Mouse (Mus musculus): ENCODE data around the gene Msl1.

Msl1 gene

DNA sequence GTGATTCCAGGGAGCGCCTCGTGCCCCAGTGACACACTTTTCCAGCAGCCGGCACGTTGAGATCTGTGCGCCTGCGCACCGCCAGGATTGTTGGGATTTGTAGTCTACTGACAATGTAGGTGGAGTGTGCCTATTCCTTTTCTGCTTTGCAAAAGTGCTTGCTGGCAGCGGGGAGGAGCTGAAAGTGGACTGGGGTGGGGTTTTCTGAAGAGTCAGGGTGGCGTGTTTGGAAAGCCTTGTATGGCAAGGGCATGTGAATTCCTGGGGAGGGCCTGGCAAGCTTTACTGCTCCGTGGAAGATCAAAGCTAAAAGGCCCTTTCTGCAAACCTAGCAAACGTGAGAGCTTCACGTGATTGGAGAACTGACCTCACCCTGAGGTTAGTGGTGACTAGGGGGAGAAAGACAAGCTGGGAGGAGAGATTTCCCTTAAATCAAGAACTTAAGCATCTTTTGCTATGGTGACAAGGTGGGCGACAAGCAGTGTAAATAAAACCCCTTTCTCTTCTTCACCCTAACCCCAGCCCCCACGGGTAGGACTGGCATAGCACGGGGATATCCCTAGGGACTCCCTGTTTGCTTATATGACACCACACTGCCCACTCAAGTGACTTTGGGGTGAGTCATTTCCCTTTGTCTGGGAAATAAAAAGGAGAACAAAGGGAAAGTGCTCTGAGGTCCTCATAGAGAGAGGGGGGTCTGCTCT, 19.8 kb upstream of the Msl1 start:
- intact Hi-C loops (cut with DNase I) = no loop called here

DNA sequence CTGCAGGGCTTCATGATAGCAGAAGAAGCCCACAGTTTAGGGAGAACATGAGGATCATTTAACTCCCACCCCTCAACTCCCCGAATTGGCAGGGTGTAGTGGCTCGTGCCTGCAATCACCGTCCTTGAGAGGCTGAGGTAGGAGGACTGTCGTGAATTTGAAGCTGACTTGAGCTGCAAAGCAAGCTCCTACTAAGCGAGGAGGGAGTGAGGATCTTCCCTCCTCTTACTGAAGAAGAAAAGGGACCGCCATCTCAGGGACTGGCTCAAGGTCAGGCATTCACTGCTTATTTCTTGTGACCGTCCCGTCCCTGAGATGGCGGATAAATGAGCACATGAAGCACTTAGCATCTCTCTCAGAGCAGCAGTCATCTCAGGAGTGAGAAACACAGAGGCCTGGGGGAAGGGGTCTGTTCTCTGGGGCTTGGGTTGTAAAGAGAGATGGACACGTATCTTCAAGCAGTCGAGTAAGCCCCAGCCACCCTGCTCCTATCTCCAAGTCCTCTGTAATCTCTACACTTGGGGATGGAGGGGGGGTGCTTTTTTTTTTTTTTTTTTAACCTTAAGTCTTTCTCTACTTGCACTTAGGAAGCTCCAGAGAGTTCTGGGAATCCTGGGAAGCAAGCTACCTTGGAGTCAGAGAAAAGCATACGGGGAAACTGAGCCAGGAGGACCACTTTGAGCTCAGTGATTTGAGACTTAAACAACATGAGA, 19.1 kb upstream of the Msl1 start:
- intact Hi-C loops (cut with DNase I) = no loop called here

GRCm38 (mm10) chr11:98776843-98777590, 18.3 kb upstream of the Msl1 start:
- intact Hi-C loops (cut with DNase I) = no loop called here

DNA sequence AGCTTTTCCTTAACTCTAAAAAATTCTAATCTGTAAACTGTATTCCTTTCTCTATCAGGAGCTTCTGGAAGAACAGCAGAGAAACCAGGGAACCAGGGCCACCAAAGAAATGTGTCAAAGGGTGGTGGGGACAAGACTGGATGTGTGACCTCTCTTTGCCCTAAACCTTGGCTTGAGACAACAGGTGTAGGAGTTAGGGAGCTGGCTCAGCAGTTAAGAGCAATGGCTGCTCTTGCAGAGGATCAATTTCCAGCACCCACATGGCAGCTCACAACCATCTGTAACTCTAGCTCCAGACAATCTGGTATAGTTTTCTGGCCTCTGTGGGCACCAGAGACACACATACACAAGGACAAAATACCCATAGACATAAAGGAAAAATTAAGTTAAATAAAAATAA, 17.4 kb upstream of the Msl1 start:
- intact Hi-C loops (cut with DNase I) = no loop called here

- intact Hi-C loops (cut with DNase I) = no loop called here
These were observed 13.3 kb upstream of the Msl1 start for GRCm38 (mm10) chr11:98781851-98782512.

DNA sequence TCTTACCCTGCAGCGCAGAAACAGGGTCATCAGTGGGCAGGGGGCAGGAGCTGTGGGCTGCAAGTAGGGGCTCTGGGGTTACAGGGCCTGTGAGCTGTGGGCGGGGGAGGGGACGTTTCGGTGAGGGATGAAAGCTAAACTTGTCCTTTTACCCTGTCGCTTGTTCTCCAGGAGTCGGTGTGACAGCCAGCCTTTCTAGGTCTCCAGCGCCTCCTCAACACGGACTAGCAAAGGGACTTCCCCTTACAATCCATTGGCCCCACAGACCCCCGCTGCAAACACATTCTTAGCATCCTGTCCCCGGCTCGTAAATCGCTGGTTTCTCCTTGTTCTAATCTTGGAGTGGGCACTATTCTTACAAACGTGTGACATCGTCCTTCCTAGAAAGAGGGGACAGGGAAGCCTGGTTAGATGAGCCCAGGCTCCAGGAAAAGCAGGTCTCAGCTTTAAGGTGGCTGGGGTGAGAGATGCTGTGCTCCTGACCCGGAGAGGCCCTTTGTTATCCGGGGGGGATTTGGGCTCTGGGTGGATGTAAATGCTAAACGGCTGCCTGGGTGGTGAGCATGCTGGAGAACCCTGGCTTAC, 12.6 kb upstream of the Msl1 start:
- intact Hi-C loops (cut with DNase I) = no loop called here

- intact Hi-C loops (cut with DNase I) = no loop called here
These were observed 12.1 kb upstream of the Msl1 start for GRCm38 (mm10) chr11:98783236-98783696.

DNA sequence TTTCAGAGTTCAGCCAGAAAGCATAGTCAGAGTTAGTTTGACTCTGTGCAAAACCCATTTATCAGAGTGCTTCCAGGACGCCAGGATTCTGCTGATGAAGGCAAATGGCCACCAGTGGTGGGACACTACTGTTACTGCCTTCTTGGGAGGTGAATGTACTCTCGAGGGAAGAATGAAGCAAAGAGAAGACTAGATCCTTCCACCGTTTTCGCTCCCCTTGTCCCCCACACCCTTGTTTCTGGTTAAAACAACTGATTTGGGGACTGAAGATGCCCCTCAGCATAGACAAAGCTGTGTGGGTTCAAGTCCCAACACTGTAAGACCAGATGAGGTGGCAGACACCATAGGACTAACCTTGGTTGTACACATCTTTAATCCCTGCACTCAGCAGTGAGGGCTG, 11.2 kb upstream of the Msl1 start:
- intact Hi-C loops (cut with DNase I) = no loop called here

DNA sequence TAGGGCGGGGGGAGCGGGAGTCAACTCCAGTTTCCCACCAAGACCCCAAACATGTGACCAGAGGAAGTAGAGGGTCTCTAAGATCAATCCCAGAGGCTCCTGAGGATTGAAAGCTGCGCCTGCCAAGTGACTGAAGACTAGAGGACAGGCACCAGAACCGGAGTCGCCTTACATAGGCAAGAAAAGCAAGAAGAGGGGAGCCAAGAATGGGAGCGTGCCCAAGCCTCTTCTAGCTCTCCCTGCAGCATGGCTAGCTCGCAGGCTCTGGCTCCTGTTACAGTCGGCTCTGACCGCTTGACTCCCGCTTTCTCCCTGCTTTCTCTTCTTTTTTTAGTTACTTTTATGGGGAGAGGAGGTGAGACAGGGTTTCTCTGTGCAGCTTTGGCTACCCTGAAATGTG, 10.1 kb upstream of the Msl1 start:
- intact Hi-C loops (cut with DNase I) = loop anchor here (5.0 kb wide), 2 partner anchors 68 to 83 kb away; partner anchors contain the start of gene Csf3

GRCm38 (mm10) chr11:98785772-98786281, 9.5 kb upstream of the Msl1 start:
- intact Hi-C loops (cut with DNase I) = loop anchor here (2.0 to 5.0 kb wide), 3 partner anchors 43 to 84 kb away; partner anchors contain the start of gene Csf3

DNA sequence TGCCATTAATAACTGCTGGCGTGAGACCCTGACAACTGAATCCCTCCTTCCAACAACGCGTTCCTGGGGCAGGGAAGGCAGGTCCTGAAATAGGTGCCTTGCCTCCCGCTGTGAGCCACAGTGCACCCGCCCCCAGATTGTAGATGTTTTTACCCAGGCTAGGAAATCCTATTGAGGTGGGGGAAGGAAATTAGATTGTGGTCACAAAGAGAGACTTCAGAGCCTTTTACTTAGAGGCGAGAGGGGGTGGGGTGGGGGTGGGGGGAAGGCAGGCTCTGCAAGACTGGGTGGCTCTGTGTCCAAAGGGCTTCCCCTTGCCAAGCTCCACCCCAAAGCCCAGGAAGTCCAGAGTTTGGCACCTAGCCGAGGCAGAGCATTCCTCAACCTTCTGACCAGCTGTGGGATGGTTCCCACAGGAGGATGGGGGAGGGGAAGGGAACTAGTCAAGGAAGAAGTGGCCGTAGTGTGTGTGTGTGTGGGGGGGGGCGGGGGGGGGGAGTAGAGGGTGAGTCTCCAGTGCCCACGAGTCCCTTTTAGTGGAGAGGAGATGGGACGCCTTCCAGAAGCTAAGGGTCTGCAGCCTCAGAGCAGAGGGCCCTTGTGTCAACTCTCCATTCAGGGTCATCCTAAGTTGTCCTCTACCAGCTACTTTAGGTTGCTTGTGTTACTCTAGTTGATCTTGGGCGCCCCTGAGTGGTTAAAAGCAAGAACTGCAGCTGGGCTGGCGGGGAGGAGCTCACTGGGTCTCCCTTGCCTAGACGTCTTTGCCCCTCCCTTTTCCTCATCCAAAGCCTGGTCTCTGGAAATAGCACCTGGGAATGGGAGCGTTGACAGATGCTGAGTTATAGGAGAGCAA, 8.7 kb upstream of the Msl1 start:
- intact Hi-C loops (cut with DNase I) = loop anchor here (2.0 to 5.0 kb wide), 3 partner anchors 44 to 84 kb away; partner anchors contain the start of gene Csf3

- intact Hi-C loops (cut with DNase I) = loop anchor here (2.0 to 5.0 kb wide), 3 partner anchors 44 to 85 kb away; partner anchors contain the start of gene Csf3
These were observed 8.1 kb upstream of the Msl1 start for GRCm38 (mm10) chr11:98787229-98787628.

GRCm38 (mm10) chr11:98787691-98788090, 7.6 kb upstream of the Msl1 start:
- intact Hi-C loops (cut with DNase I) = loop anchor here (2.0 to 5.0 kb wide), 4 partner anchors 41 to 85 kb away; partner anchors contain the start of gene Csf3

DNA sequence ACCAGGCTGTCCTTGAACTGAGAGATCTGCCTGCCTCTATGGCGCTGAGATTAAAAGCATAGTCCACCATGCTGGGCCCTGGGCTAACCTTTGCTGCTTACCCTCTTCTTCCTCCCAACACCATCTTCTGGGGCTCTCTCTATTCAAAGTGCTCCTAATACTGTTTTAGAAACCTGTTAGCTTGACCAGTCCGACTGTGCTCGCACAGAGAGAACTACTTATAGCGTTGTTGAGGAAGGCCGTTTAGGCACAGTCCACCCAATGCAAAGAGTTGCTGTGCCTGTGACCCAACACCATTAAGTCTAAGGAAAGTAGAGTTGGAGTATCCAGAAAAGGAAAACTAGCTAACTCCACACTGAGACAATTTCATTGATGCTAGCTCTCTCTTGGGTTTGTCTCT, 7.2 kb upstream of the Msl1 start:
- intact Hi-C loops (cut with DNase I) = loop anchor here (2.0 to 5.0 kb wide), 3 partner anchors 41 to 86 kb away; partner anchors contain the start of gene Csf3

GRCm38 (mm10) chr11:98788550-98789218, 6.6 kb upstream of the Msl1 start:
- intact Hi-C loops (cut with DNase I) = loop anchor here (2.0 to 5.0 kb wide), 3 partner anchors 40 to 86 kb away; partner anchors contain the start of gene Csf3

GRCm38 (mm10) chr11:98789219-98789807, 6.0 kb upstream of the Msl1 start:
- intact Hi-C loops (cut with DNase I) = loop anchor here (2.0 to 5.0 kb wide), 3 partner anchors 39 to 87 kb away; partner anchors contain the start of gene Csf3

DNA sequence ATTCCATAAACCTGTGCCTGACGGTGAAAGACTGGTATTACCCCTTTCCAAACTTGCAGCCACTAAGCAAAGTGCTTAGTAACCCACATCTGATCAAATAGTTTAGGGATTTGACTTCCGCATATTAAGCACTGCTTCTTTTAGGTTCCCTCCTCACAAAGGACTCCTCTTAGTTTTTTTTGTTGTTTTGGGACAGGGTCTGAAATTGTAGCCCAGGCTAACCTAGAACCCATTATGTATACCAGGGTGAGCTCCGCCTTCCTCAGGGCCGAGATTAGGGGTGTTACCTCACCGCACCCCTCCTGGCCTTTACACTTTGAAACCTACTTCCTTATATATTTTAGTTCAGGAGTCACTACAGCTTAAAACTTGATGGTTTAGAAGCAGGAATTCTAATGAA, 5.5 kb upstream of the Msl1 start:
- intact Hi-C loops (cut with DNase I) = loop anchor here (2.0 to 5.0 kb wide), 3 partner anchors 39 to 88 kb away; partner anchors contain the start of gene Csf3

- intact Hi-C loops (cut with DNase I) = no loop called here
These were observed 4.6 kb upstream of the Msl1 start for GRCm38 (mm10) chr11:98790631-98791205.

Data from adrenal gland (tissue).